Mouse (Mus musculus) CH12F3 (cell line): Measurements from ENCODE around the gene Lhx4.

ENCODE experiments used
- in situ Hi-C: fragments of 300-500 bp; cut with MboI; formaldehyde crosslinking; loops from 2 replicates; pipeline ENCODE4 v1.14.3; 2020; ENCODE audit warnings: low sequenced_read_pairs

Lhx4 gene

DNA sequence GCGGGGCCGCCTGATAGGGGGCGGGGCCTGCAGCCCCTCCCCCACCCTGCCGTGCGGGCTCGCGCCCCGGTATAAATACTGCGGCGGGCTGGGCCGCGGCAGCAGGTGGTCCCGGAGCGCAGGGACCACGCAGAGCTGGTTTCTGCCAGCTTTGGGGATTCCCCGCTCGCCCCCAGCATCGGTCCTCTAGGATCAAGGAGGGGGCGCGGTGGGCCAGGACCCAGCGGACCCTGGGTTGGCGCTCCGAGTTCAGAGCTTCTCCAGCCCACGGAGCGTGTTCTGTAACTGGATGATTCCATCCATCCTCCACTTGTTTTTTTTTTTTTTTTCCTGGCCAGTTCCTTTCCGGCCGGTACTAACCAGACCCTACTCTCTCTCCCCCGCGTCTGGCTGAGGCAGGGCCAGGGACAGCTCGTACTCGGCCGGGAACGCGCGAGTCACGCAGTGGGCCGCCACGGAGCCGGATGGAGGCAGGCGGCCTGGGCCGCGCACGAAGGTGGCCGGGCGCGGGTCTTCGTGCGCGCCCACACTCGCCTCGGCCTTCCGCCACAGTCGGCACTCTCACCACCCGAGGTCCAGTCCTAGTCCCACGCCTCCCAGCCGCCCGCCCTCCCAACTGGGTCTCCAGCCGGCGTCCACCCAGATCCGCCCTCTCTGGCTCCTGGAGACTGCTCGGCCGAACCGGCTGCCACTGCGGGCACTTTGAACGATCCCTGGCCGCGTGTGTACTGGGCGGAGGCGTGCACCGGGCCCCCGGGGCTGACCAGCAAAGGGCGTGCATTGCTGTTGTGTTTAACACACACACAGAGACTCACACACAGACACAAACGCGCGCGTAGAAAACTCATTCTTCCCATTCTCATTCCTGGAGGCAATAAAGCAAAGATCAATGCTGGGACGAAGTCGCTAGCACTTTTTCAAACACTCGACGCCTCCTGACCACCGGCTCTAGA lies 8.8 kb downstream of the Lhx4 start:
- in situ Hi-C loops, result no loop called here

DNA sequence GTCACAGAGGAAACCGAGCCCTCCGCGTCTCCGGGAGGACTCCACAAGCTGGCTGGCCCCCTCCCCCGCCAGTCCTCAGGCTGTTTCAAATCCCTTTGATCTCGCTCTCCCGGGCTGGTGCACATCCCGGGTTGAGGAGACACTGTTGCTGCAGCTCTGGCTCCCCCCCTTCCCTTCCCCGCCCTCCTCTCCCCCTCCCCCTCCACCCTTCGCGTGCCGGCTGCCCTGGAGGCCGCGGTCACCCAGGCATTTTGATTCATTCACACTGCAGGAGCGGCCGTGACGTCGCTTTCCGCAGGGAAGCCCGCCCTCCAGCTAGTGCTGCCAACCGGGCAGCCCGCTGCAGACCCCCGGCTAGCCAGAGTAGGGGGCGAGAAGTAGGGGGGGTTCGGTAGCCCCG lies 9.5 kb downstream of the Lhx4 start:
- in situ Hi-C loops, result no loop called here

DNA sequence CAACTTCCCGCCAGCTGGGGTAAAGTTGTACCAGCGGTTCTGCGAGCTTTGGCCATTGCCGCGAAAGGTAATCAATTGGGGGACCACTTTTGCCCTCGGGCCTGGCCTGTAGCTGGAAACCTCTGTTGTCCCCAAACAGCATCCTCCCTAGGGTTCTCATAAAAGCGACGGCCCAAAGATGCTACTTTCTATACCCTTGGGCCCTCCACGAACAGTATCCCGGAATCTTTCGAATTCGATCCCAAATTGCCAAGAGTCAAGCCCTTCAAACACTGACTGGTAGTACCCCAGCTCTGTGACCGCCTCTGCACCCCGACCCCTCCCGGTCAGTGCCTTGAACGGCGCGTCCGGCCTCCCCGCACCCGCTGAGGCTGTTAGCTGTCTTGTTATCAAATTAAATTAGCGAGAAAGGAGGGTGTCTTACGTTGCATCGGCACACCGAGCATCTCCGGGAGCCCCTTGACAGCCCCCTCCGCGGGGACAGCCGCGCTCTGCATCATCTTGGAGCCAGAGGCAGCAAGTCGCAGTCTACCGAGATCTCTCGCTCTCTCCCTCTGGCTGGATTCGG lies 10.0 kb downstream of the Lhx4 start:
- in situ Hi-C loops, result no loop called here

DNA sequence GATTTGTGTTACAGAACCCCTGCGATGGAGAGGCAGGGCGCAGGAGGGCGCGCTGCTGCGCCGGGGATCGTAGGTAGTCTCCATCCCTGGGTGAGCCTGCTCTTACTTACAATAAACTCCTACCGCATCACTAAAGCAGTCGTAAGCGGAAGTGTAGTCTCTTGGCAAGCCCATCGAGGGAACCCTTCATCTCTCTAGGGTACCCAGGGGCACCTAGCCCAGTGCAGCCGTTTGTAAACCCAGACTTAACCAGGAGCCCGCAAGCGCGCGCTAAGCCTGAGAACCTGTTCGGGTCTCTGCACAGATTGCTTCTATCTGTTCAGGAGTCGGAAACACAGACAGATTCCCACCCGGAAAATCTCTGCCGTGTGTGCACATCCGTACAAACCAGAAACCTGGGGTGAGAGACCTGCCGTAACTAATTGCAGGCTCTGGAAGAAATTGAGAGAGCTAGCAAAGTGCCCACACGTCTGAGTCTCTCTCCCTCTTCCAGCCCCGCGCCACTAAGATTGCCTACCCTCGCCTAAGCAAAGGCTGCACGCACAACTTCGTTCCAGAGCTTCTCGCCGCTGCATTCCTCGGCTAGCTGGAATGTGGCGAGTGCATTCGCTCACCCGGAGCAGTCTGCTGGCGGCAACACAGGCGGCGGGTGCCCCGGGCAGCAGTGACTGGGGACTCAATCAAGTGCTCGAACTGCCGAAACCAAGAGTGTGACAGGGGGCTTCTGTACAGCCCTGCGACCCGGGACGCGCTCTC lies 10.7 kb downstream of the Lhx4 start:
- in situ Hi-C loops, result no loop called here

DNA sequence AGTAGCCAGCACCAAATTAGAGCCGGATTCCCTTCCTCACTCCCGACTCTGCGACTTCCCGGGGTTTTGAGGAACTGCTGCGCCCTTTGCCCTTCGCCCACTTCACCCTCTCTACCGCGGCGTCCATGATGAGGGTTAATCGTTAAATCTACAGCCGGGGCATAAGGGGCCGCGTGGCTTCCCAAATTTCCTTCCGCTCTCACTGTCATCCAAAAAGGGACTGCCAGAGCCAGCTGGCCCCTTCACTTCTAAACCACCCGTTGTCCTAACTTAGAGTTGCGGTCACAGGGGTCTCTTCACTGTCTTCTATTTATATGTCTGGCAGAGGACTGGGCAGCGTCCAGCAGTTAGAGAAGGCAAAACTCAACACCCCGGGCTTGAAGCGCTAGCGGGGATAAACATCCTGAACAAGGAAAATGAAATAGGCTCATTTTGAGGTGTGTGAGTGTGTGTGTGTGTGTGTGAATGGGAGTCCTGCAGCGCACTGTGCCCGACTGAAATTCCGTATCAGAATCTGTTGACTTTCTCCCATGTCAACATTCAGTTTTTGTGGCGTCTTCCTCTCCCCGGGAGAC lies 13.6 kb downstream of the Lhx4 start:
- in situ Hi-C loops, result no loop called here

DNA sequence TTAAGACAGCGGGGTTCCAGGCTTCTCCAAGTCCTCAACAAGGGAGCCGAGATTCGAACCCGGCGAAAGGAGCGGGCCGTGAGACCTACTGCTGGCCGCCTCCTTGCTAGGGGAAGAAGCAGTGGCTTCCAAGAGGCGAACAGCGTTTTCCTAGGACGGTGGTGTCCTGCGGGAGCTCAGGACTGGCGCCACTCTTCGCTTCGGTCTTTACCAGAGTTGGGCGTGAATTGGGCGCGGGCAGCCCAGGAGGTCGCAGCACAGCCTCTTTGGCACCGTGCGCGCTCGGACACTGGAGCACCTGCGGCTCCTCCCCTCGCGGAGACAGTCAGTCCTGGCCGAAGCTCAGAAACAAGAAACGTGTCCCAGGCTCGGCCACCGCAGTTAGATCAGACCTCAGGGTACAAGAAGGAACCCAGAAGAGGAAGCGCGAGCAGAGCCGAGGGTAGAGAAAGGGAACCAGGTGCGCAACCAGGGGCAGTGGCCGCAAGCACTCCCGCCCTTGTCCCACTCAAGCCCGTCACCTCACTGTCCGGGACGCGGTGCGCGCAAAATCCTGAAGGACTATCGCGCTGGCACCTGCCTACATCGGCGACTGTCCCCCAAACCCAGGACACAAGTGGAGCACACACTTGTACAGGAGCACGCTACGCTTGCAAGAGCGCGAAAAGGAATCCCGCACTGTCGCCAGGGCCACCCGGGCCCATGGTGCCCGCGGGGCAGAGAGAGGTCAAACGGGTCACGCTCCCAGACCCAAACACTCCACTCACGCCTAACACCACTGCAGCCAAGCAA lies 14.3 kb downstream of the Lhx4 start:
- in situ Hi-C loops, result no loop called here

DNA sequence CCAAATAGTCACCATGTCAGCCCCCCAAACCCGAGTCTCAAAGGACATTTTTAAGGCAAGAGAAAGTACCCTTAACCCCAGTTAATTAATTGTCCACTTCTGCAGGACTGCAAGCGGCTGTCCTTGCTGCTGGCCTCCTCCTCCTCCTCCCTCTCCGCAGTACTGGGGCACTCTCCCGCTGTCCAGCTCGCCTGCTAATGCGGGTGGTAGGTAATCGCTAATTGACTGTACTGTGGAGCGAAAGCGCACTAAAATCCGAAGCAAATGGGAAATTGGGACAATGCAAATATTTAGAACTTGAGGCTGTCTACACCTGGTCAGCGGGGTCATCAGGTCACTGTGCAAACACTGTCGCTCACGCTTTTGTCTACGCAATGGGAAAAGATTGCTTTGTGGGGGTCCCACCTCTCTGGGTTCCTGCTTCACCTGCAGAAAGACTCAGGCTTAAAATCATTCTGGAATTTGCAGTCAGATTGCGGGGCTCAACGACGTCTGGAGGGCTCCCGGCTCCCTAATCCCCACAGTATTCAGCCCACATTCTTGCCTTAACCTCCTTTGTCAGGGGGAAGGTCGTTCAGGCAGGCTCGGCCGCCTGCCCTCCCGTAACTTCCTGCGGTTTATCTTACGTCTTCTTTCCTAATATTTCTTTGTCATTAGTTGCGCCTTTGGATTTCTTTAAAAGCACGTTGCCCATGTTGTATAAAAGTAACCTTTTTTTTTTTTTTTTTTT lies 15.2 kb downstream of the Lhx4 start:
- in situ Hi-C loops, result no loop called here

DNA sequence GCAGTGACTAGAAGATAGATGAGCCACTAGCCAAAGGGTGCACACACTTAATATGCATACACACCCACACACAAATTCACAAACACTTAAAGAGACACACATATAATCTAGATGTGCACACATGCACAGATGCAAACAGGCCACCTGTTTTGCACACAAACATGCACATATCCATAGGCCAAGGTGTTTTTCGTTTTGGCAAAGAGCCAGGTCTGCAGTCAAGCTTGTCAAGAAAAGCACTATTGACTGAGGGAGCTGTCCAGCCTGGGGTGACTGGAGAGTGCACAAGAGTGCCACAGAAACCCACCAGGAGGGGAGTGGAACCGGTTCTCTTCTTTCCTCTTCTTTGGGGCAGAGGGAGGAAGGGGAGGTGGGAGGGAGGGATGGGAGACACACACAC lies 20.3 kb downstream of the Lhx4 start:
- in situ Hi-C loops, result no loop called here

DNA sequence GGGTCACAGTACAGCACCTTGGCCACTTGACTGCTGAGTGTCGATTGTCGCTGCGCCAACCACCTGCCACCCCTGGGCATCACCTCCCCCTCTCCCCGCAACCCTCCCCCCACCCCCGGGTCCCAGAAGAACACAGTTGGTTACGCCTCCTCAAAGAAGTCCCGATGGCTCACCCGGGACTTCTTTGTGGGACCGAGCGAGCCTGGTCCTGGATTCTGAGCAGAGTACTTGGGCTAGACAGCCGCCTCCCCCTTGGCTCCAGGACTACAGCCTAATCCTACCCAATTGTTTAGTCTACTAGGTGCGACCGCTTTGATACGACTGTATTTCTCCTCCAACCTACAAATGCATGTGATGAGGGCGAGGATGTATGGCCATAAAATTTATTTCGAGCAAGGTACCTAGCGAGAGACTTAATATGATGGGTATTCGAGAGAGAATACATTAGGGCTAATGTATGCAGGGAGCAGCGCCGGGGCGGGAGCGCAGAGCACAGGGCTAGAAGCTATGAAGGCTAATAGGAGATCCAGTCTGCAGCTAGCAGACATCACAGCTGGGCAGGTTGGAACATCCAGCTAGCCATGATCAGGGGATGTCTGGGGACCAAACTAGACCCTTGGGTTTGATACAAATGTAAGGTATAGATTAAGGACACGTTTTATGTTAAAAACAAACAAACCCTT lies 22.2 kb downstream of the Lhx4 start:
- in situ Hi-C loops, result no loop called here

DNA sequence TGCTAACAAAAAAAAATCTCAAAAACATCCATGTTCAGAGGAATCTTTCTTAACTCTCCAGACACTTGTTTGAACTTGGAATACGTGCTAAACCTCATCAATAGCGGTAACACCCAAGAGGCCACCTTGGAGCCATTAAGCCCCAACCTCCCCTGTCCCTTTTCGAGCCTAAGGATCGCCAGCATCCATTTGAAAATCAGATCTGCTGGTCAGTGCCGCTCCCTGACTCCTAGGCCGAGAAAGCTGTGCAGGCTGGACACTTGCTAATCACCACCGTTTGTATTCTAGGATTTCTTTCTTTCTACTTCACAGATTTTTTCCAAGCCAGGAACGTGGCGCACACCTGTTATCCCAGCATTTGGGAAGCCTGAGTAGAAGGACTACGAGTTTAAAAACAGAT lies 23.7 kb downstream of the Lhx4 start:
- in situ Hi-C loops, result no loop called here

DNA sequence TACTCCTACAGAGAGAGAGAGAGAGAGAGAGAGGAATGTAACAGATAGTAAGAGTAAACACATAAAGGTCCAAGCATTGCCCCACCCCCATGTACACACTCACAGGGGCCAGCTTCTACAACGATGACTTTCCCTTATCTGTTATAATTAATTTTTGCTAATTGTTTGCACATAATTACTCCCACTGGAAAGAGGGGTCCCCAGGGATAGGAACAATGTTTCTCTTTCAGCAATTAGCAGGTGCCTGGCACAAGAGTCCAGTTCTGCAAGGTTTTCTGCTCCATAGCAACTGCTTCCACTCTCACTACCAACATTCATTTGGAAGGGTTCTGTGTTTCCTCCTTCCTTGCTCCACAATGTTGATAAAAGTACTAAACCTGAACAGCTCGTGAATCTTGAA lies 25.6 kb downstream of the Lhx4 start:
- in situ Hi-C loops, result no loop called here

DNA sequence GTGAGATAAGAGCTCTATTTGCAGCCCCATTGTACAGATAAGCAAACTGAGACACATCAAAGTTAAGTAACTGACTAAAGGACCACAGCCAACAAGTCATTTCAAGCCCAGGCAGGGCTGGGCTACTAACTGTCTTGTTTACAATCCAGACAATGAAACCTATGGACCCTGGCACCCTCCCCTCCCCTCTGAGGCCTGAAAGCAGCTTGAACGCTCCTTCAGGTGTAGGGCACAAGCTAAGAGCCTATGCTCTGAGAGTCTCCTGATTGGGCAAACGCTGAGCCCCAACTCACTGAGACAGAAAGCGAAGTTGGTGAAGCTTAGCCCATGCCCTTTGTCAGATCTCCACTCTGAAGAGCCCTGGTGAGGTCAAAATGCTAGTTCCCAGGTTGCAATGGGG lies 27.2 kb downstream of the Lhx4 start:
- in situ Hi-C loops, result no loop called here

DNA sequence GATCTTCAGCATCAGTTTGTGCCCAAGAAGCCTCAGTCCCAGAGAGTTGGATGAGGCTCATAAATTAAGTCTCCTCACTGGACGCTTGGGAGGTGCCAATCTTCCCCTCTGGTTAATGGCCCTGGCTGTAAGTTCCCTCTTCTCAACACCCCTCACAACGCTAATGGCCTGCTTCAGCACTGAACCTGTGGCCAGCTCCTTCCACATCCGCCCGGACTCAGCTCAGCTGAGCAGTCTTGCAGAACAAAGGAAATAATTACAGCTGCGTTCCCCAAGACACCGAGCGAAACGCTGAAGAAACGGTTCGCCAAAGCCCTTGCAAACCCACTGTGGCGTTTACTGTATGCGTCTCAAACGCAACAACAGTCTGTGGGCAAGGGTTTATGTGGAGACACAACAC lies 29.3 kb downstream of the Lhx4 start:
- in situ Hi-C loops, result no loop called here

DNA sequence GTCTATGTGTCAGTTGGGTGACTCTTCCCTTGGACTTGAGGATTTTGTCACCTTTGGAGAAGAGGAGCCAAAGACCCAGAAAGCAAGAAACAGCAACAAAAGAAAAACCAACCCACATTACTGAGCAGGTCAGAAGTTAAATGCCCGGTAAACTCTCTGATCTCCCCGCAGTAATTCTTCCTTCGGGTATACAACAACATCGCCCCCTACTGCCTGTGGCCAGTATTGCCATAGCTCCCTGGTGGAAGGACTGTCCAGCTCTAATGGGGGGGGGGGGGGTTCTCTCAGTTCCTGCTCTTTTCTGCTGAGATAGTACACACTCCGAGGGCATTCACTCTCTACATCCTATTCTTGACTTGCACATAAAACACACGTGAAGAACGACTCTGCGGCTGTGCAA lies 30.0 kb downstream of the Lhx4 start:
- in situ Hi-C loops, result no loop called here

DNA sequence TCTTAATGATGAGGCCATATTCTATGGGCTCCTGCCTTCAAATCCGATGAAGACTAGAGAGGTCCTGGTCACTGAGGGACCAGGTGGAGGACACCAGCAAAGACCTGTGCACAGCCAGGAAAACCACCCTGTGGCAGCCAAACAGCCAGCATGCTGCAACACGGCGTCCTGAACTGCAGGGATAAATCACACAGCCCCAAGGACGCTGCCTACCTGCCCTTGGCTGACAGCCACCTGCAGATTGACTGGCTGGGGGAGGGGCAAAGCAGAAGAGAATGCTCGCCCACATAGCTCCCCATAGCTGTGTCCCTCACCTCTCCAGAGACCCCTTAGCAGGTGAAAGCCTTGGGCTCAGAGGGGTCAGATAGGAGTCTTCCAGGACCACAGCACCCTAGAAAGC lies 31.5 kb downstream of the Lhx4 start:
- in situ Hi-C loops, result no loop called here

DNA sequence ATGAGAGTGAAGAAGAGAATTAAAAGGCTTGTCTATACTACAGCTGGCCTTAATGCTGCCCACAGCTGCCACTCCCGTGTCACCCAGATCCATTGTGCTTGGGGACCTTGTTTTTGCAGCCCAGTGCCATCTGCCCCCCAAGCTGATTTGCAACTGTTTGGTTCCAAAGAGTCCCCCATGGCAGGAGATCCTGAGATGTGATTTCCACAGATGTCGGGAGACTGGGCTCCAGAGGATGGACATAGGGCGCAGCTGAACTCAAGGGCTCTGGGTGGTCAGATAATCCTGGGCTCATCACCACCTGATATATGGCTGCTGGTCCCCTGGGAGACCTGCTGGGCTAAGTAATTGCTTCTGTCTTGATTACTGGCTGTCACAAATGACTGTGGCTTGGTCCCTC lies 32.6 kb downstream of the Lhx4 start:
- in situ Hi-C loops, result no loop called here

DNA sequence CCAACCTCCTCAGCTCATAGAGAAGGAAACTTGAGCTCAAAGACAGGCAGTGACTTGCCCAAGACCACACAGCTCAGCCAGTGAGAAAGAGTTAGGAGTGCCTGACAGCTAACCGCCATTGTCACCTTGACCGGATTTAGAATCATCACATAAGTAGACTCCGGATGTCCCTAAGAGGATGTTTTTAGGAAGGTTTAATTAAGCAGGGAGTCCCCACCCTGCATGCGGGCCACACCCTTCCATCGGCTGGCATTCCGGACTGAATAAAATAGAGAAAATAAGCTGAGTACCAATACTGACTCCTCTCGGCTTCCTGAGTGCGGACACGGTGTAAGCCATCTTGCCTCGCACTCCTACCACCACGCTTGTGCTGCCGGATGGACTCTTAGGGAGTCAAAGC lies 34.2 kb downstream of the Lhx4 start:
- in situ Hi-C loops, result no loop called here

DNA sequence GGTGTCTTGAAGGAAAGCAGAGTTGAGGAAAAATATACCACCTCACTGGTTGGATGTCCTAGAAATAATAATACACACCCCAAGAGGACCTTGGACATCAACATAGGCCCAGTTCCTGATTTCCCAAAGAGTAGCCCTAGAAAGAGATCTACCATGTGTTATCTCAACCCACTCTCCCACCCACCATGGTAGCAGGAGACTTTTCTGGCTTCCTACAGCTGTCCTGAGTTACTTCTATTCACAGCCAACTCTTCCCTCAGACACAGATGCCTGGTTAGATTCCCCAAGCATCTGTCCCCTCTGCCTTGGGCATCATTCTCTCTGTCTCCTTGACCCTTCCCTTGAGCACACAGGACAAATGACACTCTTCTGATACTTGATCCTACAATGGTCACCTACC lies 36.1 kb downstream of the Lhx4 start:
- in situ Hi-C loops, result no loop called here

DNA sequence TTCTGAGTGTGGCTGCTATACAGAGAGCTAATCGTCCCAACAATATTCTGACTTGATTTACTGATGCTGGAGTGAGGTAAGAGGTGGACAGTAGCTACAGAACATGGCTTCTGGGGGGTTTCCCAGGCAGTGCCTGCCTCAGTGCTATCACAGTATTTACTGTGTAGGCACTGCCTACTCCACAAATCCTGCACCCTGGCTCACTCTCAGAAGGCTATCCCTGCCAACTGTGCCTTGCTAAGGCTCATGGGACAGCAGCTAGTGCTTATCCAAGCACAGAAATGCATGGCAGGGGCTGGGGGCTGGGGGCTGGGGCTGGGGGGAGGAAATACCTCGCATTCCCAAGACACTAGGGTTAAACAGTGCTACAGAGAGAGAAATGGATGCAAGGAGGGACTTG lies 38.2 kb downstream of the Lhx4 start:
- in situ Hi-C loops, result no loop called here

DNA sequence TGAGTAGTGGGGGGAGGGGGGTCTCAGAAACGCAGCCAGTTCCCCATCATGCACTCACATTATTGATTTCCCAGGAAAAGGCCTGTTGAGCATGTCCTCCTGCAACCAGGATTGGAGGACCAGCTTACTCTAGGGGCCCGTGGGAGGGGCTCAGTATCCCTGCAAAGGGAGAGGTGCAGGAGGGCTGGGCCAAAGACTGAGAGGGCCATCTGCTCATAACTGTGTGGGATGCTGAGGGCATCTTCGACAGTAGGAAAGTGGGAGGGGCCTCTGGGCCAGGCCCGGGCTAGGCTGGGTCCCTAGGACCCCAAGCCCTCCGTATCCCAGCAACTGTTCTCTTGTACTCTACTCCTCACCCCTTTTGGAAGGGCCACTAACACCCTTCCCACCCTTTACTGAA lies 47.3 kb downstream of the Lhx4 start:
- in situ Hi-C loops, result no loop called here
